Mouse (Mus musculus) heart, postnatal 0 days (tissue): ENCODE results near the gene Bcar3. TPM values are rescaled to one million over a fixed set of nuclear protein-coding genes. Genes with fewer than 3 reads are reported as not detected.

Experiments
- ATAC-seq: fragments of 200-750 bp; cut with Nextera tagmentation; 2 replicates; pipeline ENCODE4 v1.8.0; 2017; ENCODE audit warnings: low read depth, moderate number of reproducible peaks, moderate library complexity; ENCODE audit not compliant: insufficient read depth
- DNase-seq: peaks from one replicate; pipeline ENCODE4 v3.0.0-alpha.2; 2016; ENCODE audit warnings: low spot score
- H3K27ac ChIP-seq: fragments of 300-500 bp; sonication (generic); 2 replicates; pipeline ENCODE4 v1.5.1; 2014; ENCODE audit warnings: low read depth, mild to moderate bottlenecking
- H3K27me3 ChIP-seq: fragments of 300-500 bp; sonication (generic); 2 replicates; pipeline ENCODE4 v1.6.1; 2014; ENCODE audit warnings: low read length, mixed read lengths; ENCODE audit not compliant: control insufficient read depth, insufficient read depth
- H3K36me3 ChIP-seq: fragments of 300-500 bp; sonication (generic); replicated peaks from 2 replicates; pipeline ENCODE4 v1.6.1; 2014; ENCODE audit warnings: low read length, mixed read lengths; ENCODE audit not compliant: control insufficient read depth, insufficient read depth
- H3K4me1 ChIP-seq: fragments of 300-500 bp; sonication (generic); 2 replicates; pipeline ENCODE4 v1.6.1; 2014; ENCODE audit warnings: antibody characterized with exemption; ENCODE audit not compliant: control insufficient read depth, insufficient read depth
- H3K4me2 ChIP-seq: fragments of 300-500 bp; sonication (generic); 2 replicates; pipeline ENCODE4 v1.6.1; 2014; ENCODE audit warnings: low read depth, mild to moderate bottlenecking, low read length, moderate library complexity
- H3K4me3 ChIP-seq: fragments of 300-500 bp; sonication (generic); 2 replicates; pipeline ENCODE4 v1.5.1; 2014; ENCODE audit warnings: low read depth, low read length
- H3K9ac ChIP-seq: fragments of 300-500 bp; sonication (generic); replicated peaks from 2 replicates; pipeline ENCODE4 v1.6.1; 2014; ENCODE audit warnings: low read depth, low read length, mixed read lengths
- H3K9me3 ChIP-seq: fragments of 300-500 bp; sonication (generic); replicated peaks from 2 replicates; pipeline ENCODE4 v1.6.1; 2016; ENCODE audit warnings: low read length; ENCODE audit not compliant: control insufficient read depth
- CTCF ChIP-seq: IDR thresholded peaks from 2 replicates; pipeline ENCODE4 v1.5.1; 2016; ENCODE audit warnings: antibody characterized with exemption, control low read depth, low read depth
- EP300 ChIP-seq: IDR thresholded peaks from 2 replicates; pipeline ENCODE4 v1.6.1; 2016; ENCODE audit warnings: antibody characterized with exemption, low read depth
- WGBS: fragments of 180-500 bp; shearing (Covaris S2); extraction: QIAGEN DNeasy Blood & Tissue Kit; methylation state at CpG from one replicate; pipeline ENCODE4 v1.1.7; 2014; 5-methylcytosine and 5-hydroxymethylcytosine counted together
- polyA plus RNA-seq: library from polyadenylated mRNA; unstranded; fragments of >200 nt; fragmentation: Nextera tagmentation; extraction: Ambion mirVana; gene quantifications from 2 replicates; pipeline ENCODE4 v1.2.1, GENCODE M21; 2015
- total RNA-seq: library from RNA; depleted of rRNA; stranded (reverse); fragments of >200 nt; gene quantifications from 2 replicates; pipeline ENCODE4 v1.2.3, GENCODE M21; 2014; ENCODE audit warnings: low replicate concordance

Bcar3 gene
- total and polyA plus RNA-seq, 2 experiments from 2014 or later = 3.3 to 38.6 TPM

GRCm38 (mm10) chr3:122516327-122516695 lies 222.4 kb downstream of the Bcar3 start:
- Histone ChIP-seq H3K9ac (no peak overlapping the region), H3K4me3 (no peak overlapping the region), H3K27me3 (no peaks in the 10 kb centered on the region), H3K36me3 (0 out of 2 replicates have a peak, but pooled peaks cover 5% of the 10 kb centered on the region), H3K4me2 (no peak overlapping the region), H3K9me3 (no peaks in the 10 kb centered on the region), H3K4me1 (peaks cover 18% of the 10 kb centered on the region), H3K27ac (no peak overlapping the region)
- 36% methylated on average over 3 of the region's 3 CpGs for WGBS
- DNase-seq (no peak), ATAC-seq (no peak)
- TF ChIP-seq CTCF (no peak), EP300 (no peak)

- Histone ChIP-seq H3K4me3 (no peak overlapping the region), H3K9me3 (no peaks in the 10 kb centered on the region), H3K36me3 (0 out of 2 replicates have a peak, but pooled peaks cover 3% of the 10 kb centered on the region), H3K27me3 (no peaks in the 10 kb centered on the region), H3K27ac (no peak overlapping the region), H3K9ac (no peak overlapping the region), H3K4me2 (no peak overlapping the region), H3K4me1 (peaks cover 16% of the 10 kb centered on the region)
- ATAC-seq (no peak), DNase-seq (no peak)
- TF ChIP-seq CTCF (no peak), EP300 (no peak)
- WGBS = 76% methylated on average over 4 of the region's 4 CpGs
Measured at GRCm38 (mm10) chr3:122517726-122518125, 223.8 kb downstream of the Bcar3 start.

- H3K27ac ChIP-seq = no peak overlapping the region
- H3K9me3 ChIP-seq = no peaks in the 10 kb centered on the region
- TF ChIP-seq CTCF (no peak), EP300 (no peak)
- H3K9ac ChIP-seq = no peak overlapping the region
- H3K36me3 ChIP-seq = no peaks in the 10 kb centered on the region
- H3K4me1 ChIP-seq = peaks cover 16% of the 10 kb centered on the region
- no peak overlapping the region for H3K4me2 ChIP-seq
- ATAC-seq (peak; percentile 13; the same call in 1 of the 2 replicates), DNase-seq (peak; percentile 13)
- H3K4me3 ChIP-seq = no peak overlapping the region
- no peaks in the 10 kb centered on the region for H3K27me3 ChIP-seq
- WGBS = 52% methylated on average over 9 of the region's 9 CpGs
Measured at GRCm38 (mm10) chr3:122518231-122518736, 224.3 kb downstream of the Bcar3 start.

DNA sequence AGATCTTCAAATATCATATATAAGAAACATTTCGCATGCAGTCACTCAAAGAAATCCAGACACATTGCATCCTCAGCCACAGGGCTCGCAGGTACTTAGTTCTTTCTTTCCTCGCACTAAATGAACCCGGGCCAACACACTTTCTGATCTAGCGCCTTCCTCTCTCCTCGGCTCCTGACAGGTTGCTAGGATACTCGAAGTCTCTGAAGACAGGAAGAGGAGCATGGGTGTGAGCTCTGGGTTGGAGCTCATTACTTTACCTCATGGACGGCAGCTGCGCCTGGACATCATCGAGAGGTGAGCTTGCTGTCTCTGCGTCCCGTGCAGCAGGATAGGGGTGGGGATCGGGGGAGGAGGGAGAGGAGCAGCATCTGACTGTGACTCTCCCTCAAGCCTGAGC lies 225.1 kb downstream of the Bcar3 start:
- Histone ChIP-seq H3K9me3 (no peaks in the 10 kb centered on the region), H3K9ac (no peak overlapping the region), H3K4me3 (no peak overlapping the region), H3K4me1 (peaks cover 16% of the 10 kb centered on the region), H3K27me3 (no peaks in the 10 kb centered on the region), H3K4me2 (no peak overlapping the region), H3K27ac (no peak overlapping the region), H3K36me3 (no peaks in the 10 kb centered on the region)
- DNase-seq = no peak
- no peak for ATAC-seq
- no peak for TF ChIP-seq EP300
- TF ChIP-seq CTCF = no peak
- 47% methylated on average over 13 of the region's 13 CpGs for WGBS

GRCm38 (mm10) chr3:122520365-122520764 lies 226.4 kb downstream of the Bcar3 start:
- no peak for DNase-seq
- Histone ChIP-seq H3K9ac (no peak overlapping the region), H3K4me1 (peaks cover 11% of the 10 kb centered on the region), H3K9me3 (no peaks in the 10 kb centered on the region), H3K36me3 (no peaks in the 10 kb centered on the region; the same call in 1 of the 2 replicates), H3K4me3 (no peak overlapping the region), H3K27ac (no peak overlapping the region), H3K27me3 (no peaks in the 10 kb centered on the region), H3K4me2 (no peak overlapping the region)
- 81% methylated on average over 3 of the region's 3 CpGs for WGBS
- ATAC-seq = no peak
- no peak for TF ChIP-seq CTCF

- WGBS = 90% methylated on average over 4 of the region's 4 CpGs
- Histone ChIP-seq H3K9me3 (no peaks in the 10 kb centered on the region), H3K4me3 (no peak overlapping the region), H3K36me3 (no peaks in the 10 kb centered on the region; the same call in 1 of the 2 replicates), H3K27me3 (no peaks in the 10 kb centered on the region), H3K4me1 (peaks cover 7% of the 10 kb centered on the region), H3K27ac (no peak overlapping the region), H3K4me2 (no peak overlapping the region), H3K9ac (no peak overlapping the region)
- ATAC-seq (no peak), DNase-seq (no peak)
- no peak for TF ChIP-seq CTCF
- no peak for TF ChIP-seq EP300
Measured at GRCm38 (mm10) chr3:122520875-122521274, 226.9 kb downstream of the Bcar3 start.
